Mouse (Mus musculus) embryonic facial prominence, embryonic 15.5 days (tissue): Measurements from ENCODE around the gene Rpl41. TPM values are rescaled to one million over a fixed set of nuclear protein-coding genes. Genes with fewer than 3 reads are reported as not detected.

Source experiments
- ATAC-seq: fragments of 200-750 bp; cut with Nextera tagmentation; 2 replicates; pipeline ENCODE4 v1.8.0; 2017; ENCODE audit warnings: low read depth, moderate TSS enrichment; ENCODE audit not compliant: insufficient number of reproducible peaks, low FRiP score, low TSS enrichment
- H3K27ac ChIP-seq: fragments of 300-500 bp; sonication (generic); replicated peaks from 2 replicates; pipeline ENCODE4 v1.5.1; 2015; ENCODE audit warnings: mild to moderate bottlenecking, inconsistent platforms
- H3K27me3 ChIP-seq: fragments of 300-500 bp; sonication (generic); 2 replicates; pipeline ENCODE4 v1.6.1; 2015; ENCODE audit warnings: inconsistent platforms
- H3K36me3 ChIP-seq: fragments of 300-500 bp; sonication (generic); 2 replicates; pipeline ENCODE4 v1.6.1; 2015; ENCODE audit warnings: mild to moderate bottlenecking, inconsistent platforms
- H3K4me1 ChIP-seq: fragments of 300-500 bp; sonication (generic); 2 replicates; pipeline ENCODE4 v1.6.1; 2015; ENCODE audit warnings: inconsistent platforms
- H3K4me2 ChIP-seq: fragments of 300-500 bp; sonication (generic); replicated peaks from 2 replicates; pipeline ENCODE4 v1.6.1; 2015; ENCODE audit warnings: mild to moderate bottlenecking, inconsistent platforms
- H3K4me3 ChIP-seq: fragments of 300-500 bp; sonication (generic); replicated peaks from 2 replicates; pipeline ENCODE4 v1.5.1; 2015; ENCODE audit warnings: mild to moderate bottlenecking, inconsistent platforms
- H3K9ac ChIP-seq: fragments of 300-500 bp; sonication (generic); 2 replicates; pipeline ENCODE4 v1.6.1; 2015; ENCODE audit warnings: inconsistent platforms
- H3K9me3 ChIP-seq: fragments of 300-500 bp; sonication (generic); replicated peaks from 2 replicates; pipeline ENCODE4 v1.6.1; 2016; ENCODE audit warnings: inconsistent platforms
- WGBS: fragments of 180-500 bp; shearing (Covaris S2); methylation state at CpG from one replicate; pipeline ENCODE4 v1.1.7; 2015; 5-methylcytosine and 5-hydroxymethylcytosine counted together
- polyA plus RNA-seq: library from polyadenylated mRNA; unstranded; fragments of >200 nt; fragmentation: Nextera tagmentation; extraction: Ambion mirVana; gene quantifications from 2 replicates; pipeline ENCODE4 v1.2.1, GENCODE M21; 2015

The Rpl41 gene
- polyA plus RNA-seq, 1 experiment from 2014 or later = 4,202 TPM

DNA sequence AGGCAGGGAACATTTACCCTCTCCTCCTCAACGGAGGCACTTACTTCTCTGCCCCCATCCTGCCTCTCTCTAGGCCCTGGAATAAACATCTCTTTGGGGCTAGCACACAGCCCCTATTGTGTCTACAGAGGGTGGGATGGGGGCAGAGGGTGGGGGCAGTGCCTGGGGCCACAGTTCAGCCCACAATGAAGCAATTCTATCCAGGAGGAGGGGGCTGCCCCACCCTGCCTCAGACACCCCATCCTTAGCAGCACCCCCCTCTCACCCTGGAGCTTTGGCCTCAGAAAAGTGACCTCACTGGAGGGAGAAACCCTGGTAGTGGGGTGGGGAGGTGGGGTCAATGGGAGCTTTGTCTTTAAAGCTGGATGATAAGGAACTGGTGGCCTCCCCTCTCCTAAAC, 37.4 kb upstream of the Rpl41 start:
- Histone ChIP-seq H3K4me2 (0 out of 2 replicates have a peak overlapping the region, but pooled peaks have one; percentile 83), H3K9ac (no peak overlapping the region), H3K36me3 (peaks cover 3% of the 10 kb centered on the region; the same call in 1 of the 2 replicates), H3K4me1 (peaks cover 41% of the 10 kb centered on the region), H3K27me3 (peaks cover 32% of the 10 kb centered on the region), H3K9me3 (no peaks in the 10 kb centered on the region), H3K4me3 (peak overlapping the region; percentile 64; the same call in 1 of the 2 replicates), H3K27ac (peak overlapping the region; percentile 34; the same call in 1 of the 2 replicates)
- 5% methylated on average over 1 of the region's 1 CpGs for WGBS
- peak; percentile 20; the same call in 1 of the 2 replicates for ATAC-seq

DNA sequence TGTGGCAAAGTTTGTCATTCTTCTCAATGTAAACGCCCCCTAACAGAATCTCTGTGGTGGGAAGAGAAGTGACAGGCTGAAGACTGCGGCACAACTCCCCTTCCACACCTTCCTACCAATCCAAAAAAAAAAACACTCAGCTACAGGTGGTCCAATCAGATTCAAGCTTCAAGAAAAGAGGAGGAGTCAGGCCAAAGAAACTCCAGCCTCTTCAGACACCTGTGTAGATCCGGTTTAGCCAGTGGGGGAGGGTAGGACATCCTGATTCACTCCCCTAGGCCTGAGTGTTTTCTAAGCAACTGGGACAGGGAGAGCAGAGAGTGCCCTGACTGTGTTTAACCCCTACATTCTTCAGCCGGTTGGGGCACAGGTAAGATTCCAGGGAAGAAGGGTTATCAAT, 35.3 kb upstream of the Rpl41 start:
- peak overlapping the region; percentile 26; the same call in 1 of the 2 replicates for H3K4me2 ChIP-seq
- ATAC-seq = no peak

DNA sequence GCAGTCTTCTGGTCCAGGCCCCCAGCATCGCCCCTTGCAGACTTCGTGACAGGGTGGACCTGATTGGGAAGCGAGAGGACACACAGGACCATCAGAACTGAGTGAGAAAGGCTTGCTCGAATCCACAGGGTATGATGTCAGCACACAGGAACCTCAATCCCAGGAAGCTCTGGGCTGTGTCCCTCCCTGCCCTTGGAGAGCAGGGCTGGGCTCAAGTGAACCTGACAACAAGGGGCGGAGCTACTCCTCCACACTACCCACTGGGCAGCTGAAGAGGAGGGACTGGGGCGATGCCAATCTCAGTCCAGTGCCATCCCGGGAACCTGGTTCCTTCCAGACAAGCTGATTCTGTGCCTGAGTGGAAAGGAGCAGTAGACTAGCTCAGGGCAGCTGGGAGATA, 34.5 kb upstream of the Rpl41 start:
- ATAC-seq = peak; percentile 47; the same call in 1 of the 2 replicates
- Histone ChIP-seq H3K9me3 (no peaks in the 10 kb centered on the region), H3K9ac (no peak overlapping the region), H3K4me3 (no peak overlapping the region), H3K4me2 (0 out of 2 replicates have a peak overlapping the region, but pooled peaks have one; percentile 26), H3K27ac (peak overlapping the region; percentile 58; the same call in 1 of the 2 replicates), H3K36me3 (peaks cover 10% of the 10 kb centered on the region), H3K27me3 (peaks cover 24% of the 10 kb centered on the region), H3K4me1 (peaks cover 31% of the 10 kb centered on the region)
- 39% methylated on average over 7 of the region's 7 CpGs for WGBS

More for the DNA sequence above, 35.3 kb upstream of the Rpl41 start:
- H3K9me3 ChIP-seq = no peaks in the 10 kb centered on the region
- peaks cover 10% of the 10 kb centered on the region for H3K36me3 ChIP-seq
- peaks cover 31% of the 10 kb centered on the region for H3K27me3 ChIP-seq
- WGBS = 10% methylated on average over 4 of the region's 4 CpGs
- H3K27ac ChIP-seq = peak overlapping the region; percentile 58
- no peak overlapping the region for H3K4me3 ChIP-seq
- H3K4me1 ChIP-seq = peaks cover 35% of the 10 kb centered on the region
- no peak overlapping the region for H3K9ac ChIP-seq

DNA sequence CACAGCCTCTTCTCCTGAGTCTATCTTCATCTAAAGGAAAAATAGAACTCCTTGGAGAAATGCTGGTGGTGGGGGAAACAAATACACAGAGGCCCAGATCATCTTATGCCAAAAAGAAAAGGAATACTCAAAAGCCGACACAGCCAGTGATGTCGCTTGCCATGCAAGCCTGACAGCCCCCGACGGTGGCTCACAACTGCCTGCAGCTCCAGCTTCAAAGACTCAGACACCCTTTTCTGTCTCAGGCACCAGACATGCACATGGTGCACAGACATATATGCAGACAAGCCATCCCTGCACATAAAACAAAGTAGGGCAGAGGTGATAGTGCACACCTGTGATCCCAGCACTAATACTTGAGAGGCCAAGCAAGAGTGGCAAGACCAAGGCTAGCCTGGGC, 30.6 kb upstream of the Rpl41 start:
- WGBS = 60% methylated on average over 4 of the region's 4 CpGs
- H3K9ac ChIP-seq = no peak overlapping the region
- no peak overlapping the region for H3K4me3 ChIP-seq
- H3K27me3 ChIP-seq = no peaks in the 10 kb centered on the region
- no peaks in the 10 kb centered on the region for H3K9me3 ChIP-seq
- peaks cover 33% of the 10 kb centered on the region for H3K36me3 ChIP-seq
- H3K27ac ChIP-seq = no peak overlapping the region
- H3K4me1 ChIP-seq = peaks cover 18% of the 10 kb centered on the region; the same call in 1 of the 2 replicates
- H3K4me2 ChIP-seq = no peak overlapping the region
- ATAC-seq = no peak

DNA sequence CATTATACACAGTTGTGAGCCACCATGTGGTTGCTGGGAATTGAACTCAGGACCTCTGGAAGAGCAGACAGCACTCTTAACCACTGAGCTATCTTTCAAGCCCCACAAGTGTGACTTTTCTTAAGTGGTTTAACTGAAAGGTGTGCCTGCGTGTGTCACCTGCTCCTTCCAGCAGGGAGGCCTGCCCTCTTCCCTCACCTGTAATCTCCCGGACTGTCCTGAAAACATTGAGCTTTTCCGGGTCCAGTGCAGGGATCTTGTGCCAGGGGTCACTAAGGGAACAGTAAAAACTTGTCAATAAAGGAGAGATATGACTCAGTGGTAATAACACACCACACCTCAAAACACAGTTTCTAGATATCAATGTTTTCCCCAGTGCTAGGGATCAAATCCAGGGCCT, 30.2 kb upstream of the Rpl41 start:
- H3K4me2 ChIP-seq = no peak overlapping the region
- H3K9ac ChIP-seq = no peak overlapping the region
- H3K9me3 ChIP-seq = no peaks in the 10 kb centered on the region
- whole genome bisulfite sequencing = 85% methylated on average over 3 of the region's 3 CpGs
- H3K4me3 ChIP-seq = no peak overlapping the region
- no peak for ATAC-seq
- peaks cover 33% of the 10 kb centered on the region for H3K36me3 ChIP-seq
- no peak overlapping the region for H3K27ac ChIP-seq
- no peaks in the 10 kb centered on the region for H3K27me3 ChIP-seq
- 0 out of 2 replicates have a peak, but pooled peaks cover 14% of the 10 kb centered on the region for H3K4me1 ChIP-seq

DNA sequence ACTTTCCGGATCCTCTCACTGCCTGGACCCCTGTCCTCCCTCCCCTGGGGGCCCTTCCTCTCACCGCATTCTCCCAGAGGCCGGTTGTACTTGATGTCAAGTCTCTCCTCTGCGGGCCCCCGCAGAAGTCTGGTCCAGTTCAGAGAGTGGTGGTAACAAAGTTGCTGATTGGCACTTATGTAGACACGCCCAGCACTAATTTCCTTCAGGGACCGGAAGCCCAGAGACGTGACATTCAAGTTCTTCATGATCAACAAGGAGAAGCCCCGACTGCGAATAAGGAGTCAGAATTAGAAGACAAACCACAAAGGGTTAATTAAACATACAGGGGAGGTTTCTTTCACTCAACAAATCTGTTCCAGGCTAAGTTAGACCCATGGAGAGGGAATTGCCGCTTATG, 29.2 kb upstream of the Rpl41 start:
- Histone ChIP-seq H3K4me3 (no peak overlapping the region), H3K27ac (no peak overlapping the region), H3K4me1 (0 out of 2 replicates have a peak, but pooled peaks cover 4% of the 10 kb centered on the region), H3K27me3 (no peaks in the 10 kb centered on the region), H3K9me3 (no peaks in the 10 kb centered on the region), H3K4me2 (no peak overlapping the region), H3K9ac (no peak overlapping the region), H3K36me3 (peaks cover 33% of the 10 kb centered on the region)
- WGBS = 60% methylated on average over 11 of the region's 11 CpGs
- no peak for ATAC-seq

DNA sequence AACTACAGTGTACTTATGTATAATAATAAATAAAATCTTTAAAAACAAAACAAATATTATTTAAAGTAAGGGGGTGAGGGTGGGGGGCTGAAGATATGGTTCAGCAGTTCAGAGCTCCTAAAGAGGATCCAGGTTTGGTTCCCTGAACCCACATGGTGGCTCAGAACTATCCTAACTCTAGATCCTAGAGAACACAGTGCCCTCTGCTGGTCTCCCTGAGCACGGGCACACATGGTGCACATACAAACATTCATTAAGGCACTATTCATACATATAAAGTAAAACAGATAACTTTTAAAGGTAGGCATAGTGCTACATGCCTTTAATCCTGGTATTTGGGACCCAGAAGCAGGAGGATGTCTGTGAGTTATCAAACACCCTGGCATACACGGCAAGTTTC, 26.0 kb upstream of the Rpl41 start:
- H3K4me2 ChIP-seq = no peak overlapping the region
- 96% methylated on average over 2 of the region's 2 CpGs for WGBS
- no peak for ATAC-seq

DNA sequence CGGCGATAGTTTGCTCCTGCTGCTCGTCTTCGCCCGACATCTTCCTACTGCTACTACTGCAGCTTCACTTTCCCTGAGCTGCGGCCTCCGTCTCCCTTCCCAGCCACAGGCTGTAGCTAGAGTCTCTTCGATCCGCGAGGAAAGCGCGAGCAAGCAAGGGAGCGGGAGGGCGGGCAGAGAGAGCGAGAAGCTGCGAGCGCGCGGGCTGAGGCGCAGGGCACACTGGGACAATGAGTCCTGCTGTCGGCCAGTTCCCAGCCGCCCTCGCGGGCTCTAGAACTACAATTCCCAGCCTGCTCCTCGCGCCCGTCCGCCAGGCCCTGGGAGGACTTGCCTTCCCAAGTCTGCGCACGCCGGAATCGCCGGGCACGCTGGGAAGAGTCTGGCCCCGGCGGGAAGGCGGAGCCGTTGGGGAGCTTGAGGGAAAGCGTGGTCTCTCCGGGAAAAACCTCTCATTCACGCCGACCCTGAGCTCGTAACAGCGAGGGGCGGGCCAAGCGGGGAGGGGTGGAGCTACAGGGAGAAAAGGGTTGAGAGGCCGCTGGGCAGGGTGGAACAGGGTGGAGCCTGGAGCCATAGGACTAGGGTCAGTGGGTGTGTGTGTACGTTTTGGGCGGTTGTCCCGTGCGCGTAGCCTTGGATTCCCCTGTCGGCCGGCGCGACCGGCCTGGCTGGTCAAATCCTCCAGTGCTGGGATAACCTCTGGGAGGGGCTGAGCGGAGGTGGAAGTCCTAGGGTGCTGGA, 16.9 kb upstream of the Rpl41 start, which contains the start of gene Pa2g4:
TSS of gene Pa2g4 (minus strand) at position 200 of the 744 bp plus-strand sequence.
- Histone ChIP-seq H3K36me3 (peaks cover 21% of the 10 kb centered on the region), H3K4me3 (peak within 1 kb of the TSS; percentile 77), H3K9me3 (no peaks in the 10 kb centered on the region), H3K4me2 (peak within 1 kb of the TSS; percentile 76), H3K9ac (peak within 1 kb of the TSS; percentile 94), H3K27me3 (no peaks in the 10 kb centered on the region), H3K27ac (peak within 1 kb of the TSS; percentile 95), H3K4me1 (peaks cover 13% of the 10 kb centered on the region)
- peak; percentile 98 for ATAC-seq
- WGBS = under 1% methylated on average over 58 of the region's 58 CpGs

More for the DNA sequence above, 26.0 kb upstream of the Rpl41 start:
- no peak overlapping the region for H3K27ac ChIP-seq
- no peaks in the 10 kb centered on the region for H3K27me3 ChIP-seq
- no peak overlapping the region for H3K9ac ChIP-seq
- H3K9me3 ChIP-seq = no peaks in the 10 kb centered on the region
- H3K4me1 ChIP-seq = 0 out of 2 replicates have a peak, but pooled peaks cover 4% of the 10 kb centered on the region
- no peak overlapping the region for H3K4me3 ChIP-seq
- peaks cover 34% of the 10 kb centered on the region for H3K36me3 ChIP-seq

DNA sequence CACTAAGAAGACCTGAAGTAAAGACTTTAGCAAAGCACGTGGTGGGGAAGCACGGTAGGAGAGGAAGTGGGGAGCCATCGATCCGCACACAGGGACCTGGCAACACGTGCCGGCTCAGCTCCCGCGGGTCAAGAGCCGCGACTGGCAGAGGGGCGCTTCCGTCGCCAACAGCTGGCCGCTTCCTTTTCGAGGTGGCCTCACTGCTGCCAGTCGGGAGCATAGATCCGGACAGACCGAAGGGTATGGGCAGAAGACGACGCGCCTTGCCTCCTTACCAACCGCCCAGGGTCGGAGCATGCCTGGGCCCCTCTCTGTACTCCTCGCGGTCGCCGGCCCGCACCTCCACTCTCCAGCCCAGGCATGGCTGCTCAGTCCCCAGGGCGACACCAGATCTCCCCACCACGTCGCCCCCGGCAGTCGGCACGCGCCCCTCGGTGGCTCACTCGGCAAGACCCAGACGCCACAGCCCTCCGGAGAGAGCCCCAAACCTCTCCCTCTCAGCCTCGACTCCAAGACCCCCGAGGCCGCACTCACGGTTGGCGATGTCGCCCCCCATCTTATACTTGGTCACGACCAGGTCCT, 16.2 kb upstream of the Rpl41 start:
- peaks cover 27% of the 10 kb centered on the region for H3K36me3 ChIP-seq
- peak overlapping the region; percentile 94 for H3K9ac ChIP-seq
- peak; percentile 3 for ATAC-seq
- under 1% methylated on average over 46 of the region's 46 CpGs for WGBS
- peak overlapping the region; percentile 77 for H3K4me3 ChIP-seq
- no peaks in the 10 kb centered on the region for H3K9me3 ChIP-seq
- H3K4me1 ChIP-seq = peaks cover 13% of the 10 kb centered on the region
- H3K4me2 ChIP-seq = peak overlapping the region; percentile 76
- H3K27me3 ChIP-seq = no peaks in the 10 kb centered on the region
- peak overlapping the region; percentile 95 for H3K27ac ChIP-seq

DNA sequence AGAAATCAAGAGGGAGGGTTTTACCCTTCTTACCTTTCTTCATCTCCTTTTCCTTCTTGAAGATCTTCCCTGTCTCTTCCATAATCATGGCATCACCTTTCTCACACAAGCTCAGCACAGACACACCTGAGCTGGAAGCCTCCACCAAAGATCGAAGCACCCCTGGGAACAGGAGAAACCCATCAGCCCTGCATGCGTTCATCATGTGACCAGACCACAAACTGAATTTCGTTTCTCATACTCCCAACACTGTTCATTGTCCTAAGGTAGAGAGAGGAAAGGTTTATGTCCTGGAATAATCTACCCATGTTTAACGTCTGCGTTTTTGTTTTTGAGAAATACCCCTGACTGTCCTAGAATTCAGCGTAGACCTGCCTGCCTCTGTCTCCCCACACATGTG, 14.4 kb upstream of the Rpl41 start:
- H3K4me3 ChIP-seq = no peak overlapping the region; the same call in 1 of the 2 replicates
- 85% methylated on average over 6 of the region's 6 CpGs for WGBS
- H3K4me1 ChIP-seq = peaks cover 13% of the 10 kb centered on the region
- H3K36me3 ChIP-seq = peaks cover 45% of the 10 kb centered on the region
- H3K27ac ChIP-seq = no peak overlapping the region
- no peak for ATAC-seq
- no peak overlapping the region for H3K4me2 ChIP-seq
- H3K9me3 ChIP-seq = no peaks in the 10 kb centered on the region
- H3K27me3 ChIP-seq = no peaks in the 10 kb centered on the region
- H3K9ac ChIP-seq = no peak overlapping the region

DNA sequence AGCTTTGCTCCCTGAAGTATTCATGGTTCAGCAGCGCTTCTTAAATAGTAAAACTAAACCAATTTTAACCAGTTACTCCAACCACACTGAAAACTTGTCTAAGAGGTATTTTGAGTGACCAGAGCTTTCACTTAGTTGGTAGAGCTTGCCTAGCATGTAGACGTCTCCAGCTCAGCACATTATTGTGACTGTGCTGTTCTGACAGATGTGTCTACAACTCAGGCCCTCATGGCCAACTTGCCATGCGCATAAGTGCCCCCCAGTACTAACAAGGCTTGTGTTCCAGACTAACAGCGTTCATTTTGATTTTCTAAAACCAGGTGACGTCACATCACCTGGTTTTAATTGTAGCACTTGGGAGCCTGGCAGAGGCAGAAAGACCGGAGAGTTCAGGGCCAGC, 7.9 kb upstream of the Rpl41 start:
- Histone ChIP-seq H3K4me3 (no peak overlapping the region), H3K4me1 (no peaks in the 10 kb centered on the region), H3K27ac (no peak overlapping the region), H3K4me2 (no peak overlapping the region), H3K36me3 (peaks cover 46% of the 10 kb centered on the region), H3K9me3 (no peaks in the 10 kb centered on the region), H3K27me3 (no peaks in the 10 kb centered on the region), H3K9ac (no peak overlapping the region)
- ATAC-seq = no peak
- WGBS = 67% methylated on average over 6 of the region's 6 CpGs
